Mouse (Mus musculus) left cerebral cortex, adult 8-10 months (tissue): ENCODE measurements around the gene Tep1. TPM values are rescaled to one million over a fixed set of nuclear protein-coding genes. Genes with fewer than 3 reads are reported as not detected.
"Not testable (repeated sequence)": the region's sequence is repeated elsewhere in the genome, so short reads cannot be mapped to it uniquely, and the experiment has no call there.

Source experiments
- DNase-seq, 2 experiments: peaks; one replicate each; pipeline ENCODE4 v3.0.0; 2022; ENCODE audit warnings: low spot score in 2 of 2
- total RNA-seq, 4 experiments: library from RNA; stranded (reverse); gene quantifications; 2 replicates each; pipeline ENCODE4 v1.2.4; 2022

Tep1 gene
- total RNA-seq, 4 experiments from 2014 or later = 4.4 to 7.1 (median 5.7) TPM

- DNase-seq = no peak
These were observed 1.7 kb downstream of the Tep1 start for GRCm38 (mm10) chr14:50868656-50869055.

GRCm38 (mm10) chr14:50868211-50868610 lies 2.1 kb downstream of the Tep1 start:
- no peak for DNase-seq

GRCm38 (mm10) chr14:50866966-50867365 lies 3.4 kb downstream of the Tep1 start:
- no peak for DNase-seq

- DNase-seq = not testable (repeated sequence)
These were observed 5.4 kb downstream of the Tep1 start for GRCm38 (mm10) chr14:50865005-50865404.

- no peak for DNase-seq
These were observed 7.7 kb downstream of the Tep1 start for GRCm38 (mm10) chr14:50862641-50863040.

- no peak for DNase-seq
These were observed 14.6 kb downstream of the Tep1 start for GRCm38 (mm10) chr14:50855788-50856187.

- no peak for DNase-seq
These were observed 33.1 kb downstream of the Tep1 start for GRCm38 (mm10) chr14:50837236-50837635.

GRCm38 (mm10) chr14:50834435-50834834 lies 35.9 kb downstream of the Tep1 start:
- no peak for DNase-seq

GRCm38 (mm10) chr14:50833964-50834363 lies 36.4 kb downstream of the Tep1 start:
- DNase-seq = no peak

GRCm38 (mm10) chr14:50829878-50830277 lies 40.5 kb downstream of the Tep1 start:
- no peak for DNase-seq

GRCm38 (mm10) chr14:50826579-50826978 lies 43.8 kb downstream of the Tep1 start:
- DNase-seq = peak in 1 of 2 experiments; percentile 24

GRCm38 (mm10) chr14:50824219-50824618 lies 46.1 kb downstream of the Tep1 start:
- DNase-seq = no peak

- DNase-seq = no peak
These were observed 47.1 kb downstream of the Tep1 start for GRCm38 (mm10) chr14:50823240-50823639.

GRCm38 (mm10) chr14:50813060-50813459 lies 57.3 kb downstream of the Tep1 start:
- no peak for DNase-seq

- peak; percentile 95 to 100 for DNase-seq
These were observed 62.8 kb downstream of the Tep1 start, which contains the start of the genes Ccnb1ip1 and Parp2 for GRCm38 (mm10) chr14:50807487-50808072. Gene Ccnb1ip1 (minus strand): TSS chr14:50807732. Gene Parp2 (plus strand): TSS chr14:50807841.

- DNase-seq = not testable (repeated sequence)
These were observed 63.9 kb downstream of the Tep1 start for GRCm38 (mm10) chr14:50806469-50806868.

- no peak for DNase-seq
These were observed 65.7 kb downstream of the Tep1 start for GRCm38 (mm10) chr14:50804683-50805082.

- DNase-seq = no peak
These were observed 67.4 kb downstream of the Tep1 start for GRCm38 (mm10) chr14:50802843-50803562.

GRCm38 (mm10) chr14:50802441-50802840 lies 67.9 kb downstream of the Tep1 start:
- DNase-seq = no peak

- DNase-seq = peak in 1 of 2 experiments; percentile 9
These were observed 70.7 kb downstream of the Tep1 start for GRCm38 (mm10) chr14:50799502-50800259.

GRCm38 (mm10) chr14:50798512-50798911 lies 71.8 kb downstream of the Tep1 start:
- DNase-seq = no peak

- DNase-seq = no peak
These were observed 73.9 kb downstream of the Tep1 start for GRCm38 (mm10) chr14:50796464-50796863.
